9 mouse cellular contexts compared by ENCODE assay signal in the genomic region with DNA sequence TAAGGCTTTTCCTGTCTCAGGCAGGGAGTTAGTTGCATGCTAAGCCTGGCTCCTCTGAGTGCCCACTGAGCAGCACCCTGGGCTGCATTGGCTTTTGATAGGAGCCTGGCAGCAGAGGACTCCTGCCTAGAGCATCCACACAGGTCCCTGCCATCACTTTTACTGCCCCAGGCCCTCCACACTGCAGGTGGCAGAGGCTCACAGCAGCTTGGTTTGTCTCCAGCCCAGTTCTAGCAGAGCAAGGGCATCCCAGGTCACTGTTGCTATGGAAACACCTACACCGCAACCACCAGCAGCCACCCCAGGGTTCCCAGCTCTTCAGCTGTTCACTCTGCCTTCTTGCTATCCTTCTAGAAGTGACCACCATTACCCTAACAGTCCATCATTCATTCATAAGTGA.
DNase-seq lines count a peak whose midpoint lies in the region; ATAC-seq and TF ChIP-seq lines count a peak whose summit lies in the region.
"Had no signal": no experiment of that assay in that cellular context is flagged by ENCODE, and none has a peak within 500 bp of the region (broad histone marks: within the 10 kb centered on the region; RNA-seq: fewer than 3 reads in every experiment).

No protein-coding gene starts in this region.

- H3K27me3 ChIP-seq in heart, embryonic 10.5 days (ENCODE audit: insufficient read depth, poor library complexity, severe bottlenecking) = peaks cover 25% of the 10 kb centered on the region
- no peaks in the 10 kb centered on the region for H3K27me3 ChIP-seq in cerebellum, adult 2 months (ENCODE audit: control insufficient read depth, insufficient read depth, low read length)
- H3K27me3 ChIP-seq in hindbrain, embryonic 11.5 days (ENCODE audit: control insufficient read depth, insufficient read depth, low read length) = no peaks in the 10 kb centered on the region
- no peaks in the 10 kb centered on the region for H3K27me3 ChIP-seq in intestine, postnatal 0 days (replicated peaks; ENCODE audit: control insufficient read depth, insufficient read depth, low read length)

- intact Hi-C loops in gastrocnemius, postnatal 36 days (cut with DNase I) = no loop called here

- no peak overlapping the region for H3K4me2 ChIP-seq in hindbrain, embryonic 11.5 days (replicated peaks; ENCODE audit: low read depth, low read length)
- no peak overlapping the region for H3K4me2 ChIP-seq in intestine, postnatal 0 days (replicated peaks; ENCODE audit: low read depth)

- H3K36me3 ChIP-seq in heart, embryonic 10.5 days = no peaks in the 10 kb centered on the region
- no peaks in the 10 kb centered on the region for H3K36me3 ChIP-seq in hindbrain, embryonic 11.5 days (ENCODE audit: control insufficient read depth, insufficient read depth, low read length)
- no peaks in the 10 kb centered on the region for H3K36me3 ChIP-seq in intestine, postnatal 0 days (ENCODE audit: control insufficient read depth, insufficient read depth)

- 44% methylated on average over 1 of the region's 1 CpGs for WGBS in heart, embryonic 10.5 days
- WGBS in cerebellum, adult 2 months = 24% methylated on average over 1 of the region's 1 CpGs
- WGBS in hindbrain, embryonic 11.5 days = 6% methylated on average over 1 of the region's 1 CpGs
- WGBS in intestine, postnatal 0 days = 72% methylated on average over 1 of the region's 1 CpGs

- peaks cover 20% of the 10 kb centered on the region; the same call in 1 of the 2 replicates for H3K4me1 ChIP-seq in heart, embryonic 10.5 days
- H3K4me1 ChIP-seq in cerebellum, adult 2 months (ENCODE audit: control insufficient read depth, insufficient read depth, low read length) = peaks cover 29% of the 10 kb centered on the region
- peaks cover 11% of the 10 kb centered on the region for H3K4me1 ChIP-seq in hindbrain, embryonic 11.5 days (replicated peaks; ENCODE audit: control insufficient read depth, insufficient read depth, low read length)
- no peaks in the 10 kb centered on the region for H3K4me1 ChIP-seq in intestine, postnatal 0 days (replicated peaks; ENCODE audit: control insufficient read depth, insufficient read depth, low read length)

- no peak overlapping the region for H3K27ac ChIP-seq in heart, embryonic 10.5 days
- no peak overlapping the region for H3K27ac ChIP-seq in cerebellum, adult 2 months (ENCODE audit: insufficient read depth, low read length)
- H3K27ac ChIP-seq in hindbrain, embryonic 11.5 days (ENCODE audit: low read depth, low read length) = no peak overlapping the region
- H3K27ac ChIP-seq in intestine, postnatal 0 days (ENCODE audit: low read depth, low read length) = no peak overlapping the region

- peak; percentile 40 for ATAC-seq in hindbrain, embryonic 11.5 days (ENCODE audit: low FRiP score)
- ATAC-seq in intestine, postnatal 0 days = no peak
- ATAC-seq: CD4-positive, CD25-positive, alpha-beta regulatory T cell, adult 4 months had no signal

- no peak for TF ChIP-seq CTCF in cerebellum, adult 2 months (IDR thresholded peaks at IDR 0.05; ENCODE audit: borderline replicate concordance, insufficient read depth, low read depth, low read length)
- no peak for TF ChIP-seq CTCF in intestine, postnatal 0 days (IDR thresholded peaks at IDR 0.05; ENCODE audit: low read depth)

- DNase-seq in heart, adult 11 months = peak; percentile 91
- no peak for DNase-seq in heart, embryonic 10.5 days (ENCODE audit: low spot score)
- DNase-seq in ES-CJ7 (ENCODE audit: low read depth, low spot score) = peak; percentile 14
- DNase-seq in cerebellum, adult 2 months = peak; percentile 57 to 65
- peak; percentile 34 for DNase-seq in hindbrain, embryonic 11.5 days (ENCODE audit: low spot score)
- no peak for DNase-seq in gastrocnemius, postnatal 36 days
- no peak for DNase-seq in urinary bladder, adult 2 months (ENCODE audit: low spot score)

- no peak overlapping the region for H3K4me3 ChIP-seq in heart, embryonic 10.5 days
- H3K4me3 ChIP-seq in cerebellum, adult 2 months (replicated peaks; ENCODE audit: insufficient read depth, low read depth, low read length) = no peak overlapping the region
- no peak overlapping the region for H3K4me3 ChIP-seq in hindbrain, embryonic 11.5 days (ENCODE audit: low read depth, low read length)
- H3K4me3 ChIP-seq in intestine, postnatal 0 days (ENCODE audit: low read depth, low read length) = no peak overlapping the region

- no peak for TF ChIP-seq POLR2A in cerebellum, adult 2 months (IDR thresholded peaks at IDR 0.05; ENCODE audit: borderline replicate concordance, insufficient read depth, low read length)

- H3K9me3 ChIP-seq in heart, embryonic 10.5 days = no peaks in the 10 kb centered on the region
- no peaks in the 10 kb centered on the region for H3K9me3 ChIP-seq in hindbrain, embryonic 11.5 days (ENCODE audit: control insufficient read depth, low read length)
- H3K9me3 ChIP-seq in intestine, postnatal 0 days (ENCODE audit: control insufficient read depth) = no peaks in the 10 kb centered on the region

- H3K9ac ChIP-seq in hindbrain, embryonic 11.5 days (ENCODE audit: low read depth, low read length) = no peak overlapping the region
- H3K9ac ChIP-seq in intestine, postnatal 0 days (ENCODE audit: low read depth, low read length) = no peak overlapping the region

Comparison
In these comparisons a context has a peak if more than half of its experiments do, and no peak if none do; other contexts are left out.
1. DNase-seq: peak in heart, adult 11 months (single experiment), ES-CJ7 (single experiment), cerebellum, adult 2 months (2 of 2) and hindbrain, embryonic 11.5 days (single experiment); none in heart, embryonic 10.5 days (single experiment), gastrocnemius, postnatal 36 days (0 of 2) and urinary bladder, adult 2 months (single experiment).